Mouse (Mus musculus): ENCODE measurements around the gene Herc2.

DNA sequence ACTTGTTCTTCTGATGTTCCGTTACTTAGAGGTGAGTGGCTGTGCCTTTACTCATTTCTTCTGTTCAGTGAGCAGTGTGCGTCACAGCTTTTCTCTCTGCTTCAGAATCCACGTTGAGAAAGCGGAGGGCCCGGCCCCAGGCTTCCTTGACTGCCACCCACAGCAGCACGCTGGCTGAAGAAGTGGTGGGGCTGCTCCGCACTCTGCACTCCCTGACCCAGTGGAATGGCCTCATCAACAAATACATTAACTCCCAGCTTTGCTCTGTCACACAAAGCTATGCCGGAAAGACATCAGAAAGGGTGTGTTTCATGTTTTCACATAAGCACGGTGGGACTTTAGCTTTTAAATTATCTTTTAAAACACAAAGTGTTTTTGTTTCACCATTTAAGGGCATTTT lies 103.2 kb downstream of the Herc2 start:
- TF ChIP-seq CTCF (IDR thresholded peaks at IDR 0.05; ENCODE audit: control insufficient read depth, insufficient read depth, low read length) (no peak), POLR2A (IDR thresholded peaks at IDR 0.05; ENCODE audit: borderline replicate concordance, control insufficient read depth, low read depth, low read length) (no peak)

Measured in bone marrow, adult 2 months (tissue).